Mouse (Mus musculus): ENCODE data around the gene Sh3pxd2a.

GRCm38 (mm10) chr19:47511294-47511675 is 47.1 kb upstream of the Sh3pxd2a start:
- TF ChIP-seq EP300 (IDR thresholded peaks at IDR 0.05; ENCODE audit: low read depth) (no peak), CTCF (IDR thresholded peaks at IDR 0.05; ENCODE audit: low read depth) (no peak)

All from liver, postnatal 0 days (tissue).